Mouse (Mus musculus) small intestine, adult 2 months (tissue): ENCODE measurements around the gene Ambp. TPM values are rescaled to one million over a fixed set of nuclear protein-coding genes. Genes with fewer than 3 reads are reported as not detected.

Experiments
- H3K27ac ChIP-seq: fragments of 200-500 bp; 2 replicates; pipeline ENCODE4 v1.5.1; 2012; ENCODE audit warnings: low read depth, low read length, control low read depth, inconsistent platforms; ENCODE audit not compliant: insufficient read depth
- H3K27me3 ChIP-seq: fragments of 200-500 bp; 2 replicates; pipeline ENCODE4 v1.6.1; 2012; ENCODE audit warnings: mild to moderate bottlenecking, moderate library complexity, low read length, inconsistent platforms; ENCODE audit not compliant: control insufficient read depth, insufficient read depth
- H3K36me3 ChIP-seq: fragments of 200-500 bp; 2 replicates; pipeline ENCODE4 v1.6.1; 2012; ENCODE audit warnings: mild to moderate bottlenecking, low read length, control low read depth, inconsistent platforms; ENCODE audit not compliant: control insufficient read depth, insufficient read depth
- H3K4me1 ChIP-seq: fragments of 200-500 bp; 2 replicates; pipeline ENCODE4 v1.6.1; 2012; ENCODE audit warnings: low read length, inconsistent platforms, mixed read lengths; ENCODE audit not compliant: control insufficient read depth, insufficient read depth, insufficient read length
- H3K4me3 ChIP-seq: fragments of 200-500 bp; 2 replicates; pipeline ENCODE4 v1.5.1; 2012; ENCODE audit warnings: low read depth, mild to moderate bottlenecking, control low read depth, inconsistent platforms, low read length, moderate library complexity
- CTCF ChIP-seq: fragments of 200-500 bp; IDR thresholded peaks from 2 replicates; pipeline ENCODE4 v1.5.1; 2012; ENCODE audit warnings: low read depth, mild to moderate bottlenecking, control low read depth, inconsistent platforms, low read length, moderate library complexity, mixed read lengths; ENCODE audit not compliant: insufficient replicate concordance, insufficient read length; ENCODE audit errors: extremely low read depth
- POLR2A ChIP-seq: fragments of 200-500 bp; IDR thresholded peaks from 2 replicates; pipeline ENCODE4 v1.6.1; 2012; ENCODE audit warnings: low read depth, mild to moderate bottlenecking, control low read depth, inconsistent platforms, low read length, moderate library complexity
- WGBS: fragments of 180-500 bp; shearing (Covaris S2); methylation state at CpG from one replicate; pipeline ENCODE4 v1.1.7; 2018; 5-methylcytosine and 5-hydroxymethylcytosine counted together
- polyA plus RNA-seq: library from polyadenylated mRNA; depleted of rRNA; stranded (reverse); fragments of >200 nt; gene quantifications from 2 replicates; pipeline ENCODE4 v1.2.3, GENCODE M21; 2012

The Ambp gene
- polyA plus RNA-seq, 1 experiment, result 1.4 TPM

GRCm38 (mm10) chr4:63156726-63157634 lies 2.4 kb upstream of the Ambp start:
- no peak overlapping the region for H3K27ac ChIP-seq
- no peaks in the 10 kb centered on the region for H3K27me3 ChIP-seq
- H3K4me1 ChIP-seq, result peaks cover 7% of the 10 kb centered on the region; the same call in 1 of the 2 replicates
- no peaks in the 10 kb centered on the region for H3K36me3 ChIP-seq
- 23% methylated on average over 8 of the region's 8 CpGs for WGBS
- H3K4me3 ChIP-seq, result no peak overlapping the region
- TF ChIP-seq CTCF, result no peak
- no peak for TF ChIP-seq POLR2A

GRCm38 (mm10) chr4:63155596-63155995 lies 997 bp upstream of the Ambp start:
- TF ChIP-seq CTCF (no peak), POLR2A (no peak)
- no peak overlapping the region for H3K27ac ChIP-seq
- no peaks in the 10 kb centered on the region for H3K36me3 ChIP-seq
- 53% methylated on average over 2 of the region's 2 CpGs for WGBS
- H3K4me1 ChIP-seq, result peaks cover 7% of the 10 kb centered on the region; the same call in 1 of the 2 replicates
- H3K27me3 ChIP-seq, result no peaks in the 10 kb centered on the region
- no peak overlapping the region for H3K4me3 ChIP-seq

GRCm38 (mm10) chr4:63154028-63154427 lies 571 bp downstream of the Ambp start:
- Histone ChIP-seq H3K4me3 (no peak overlapping the region), H3K27me3 (no peaks in the 10 kb centered on the region), H3K27ac (no peak overlapping the region), H3K36me3 (no peaks in the 10 kb centered on the region), H3K4me1 (peaks cover 7% of the 10 kb centered on the region; the same call in 1 of the 2 replicates)
- TF ChIP-seq CTCF, result no peak
- TF ChIP-seq POLR2A, result no peak
- WGBS, result 74% methylated on average over 4 of the region's 4 CpGs

GRCm38 (mm10) chr4:63151127-63151526 lies 3.5 kb downstream of the Ambp start:
- no peak overlapping the region for H3K27ac ChIP-seq
- no peaks in the 10 kb centered on the region for H3K27me3 ChIP-seq
- H3K4me3 ChIP-seq, result no peak overlapping the region
- no peaks in the 10 kb centered on the region for H3K36me3 ChIP-seq
- no peak for TF ChIP-seq CTCF
- TF ChIP-seq POLR2A, result no peak
- H3K4me1 ChIP-seq, result no peaks in the 10 kb centered on the region
- WGBS, result 90% methylated on average over 6 of the region's 6 CpGs

- TF ChIP-seq CTCF, result no peak
- TF ChIP-seq POLR2A, result no peak
- H3K4me1 ChIP-seq, result no peaks in the 10 kb centered on the region
- 96% methylated on average over 6 of the region's 6 CpGs for WGBS
- H3K4me3 ChIP-seq, result no peak overlapping the region
- H3K27me3 ChIP-seq, result no peaks in the 10 kb centered on the region
- no peaks in the 10 kb centered on the region for H3K36me3 ChIP-seq
- no peak overlapping the region for H3K27ac ChIP-seq
These were observed 7.3 kb downstream of the Ambp start for GRCm38 (mm10) chr4:63147268-63147667.

- H3K4me3 ChIP-seq, result no peak overlapping the region
- no peak overlapping the region for H3K27ac ChIP-seq
- H3K36me3 ChIP-seq, result no peaks in the 10 kb centered on the region
- H3K4me1 ChIP-seq, result no peaks in the 10 kb centered on the region
- H3K27me3 ChIP-seq, result no peaks in the 10 kb centered on the region
- no peak for TF ChIP-seq CTCF
- no peak for TF ChIP-seq POLR2A
- 89% methylated on average over 5 of the region's 5 CpGs for WGBS
These were observed 24.5 kb downstream of the Ambp start for GRCm38 (mm10) chr4:63129891-63130624.

GRCm38 (mm10) chr4:63124861-63125466 lies 29.6 kb downstream of the Ambp start:
- no peak overlapping the region for H3K27ac ChIP-seq
- 83% methylated on average over 8 of the region's 8 CpGs for WGBS
- H3K36me3 ChIP-seq, result no peaks in the 10 kb centered on the region
- no peaks in the 10 kb centered on the region for H3K27me3 ChIP-seq
- TF ChIP-seq POLR2A (no peak), CTCF (no peak)
- no peaks in the 10 kb centered on the region for H3K4me1 ChIP-seq
- no peak overlapping the region for H3K4me3 ChIP-seq
